Mouse (Mus musculus): Measurements from ENCODE around the gene Zfp386. TPM values are rescaled to one million over a fixed set of nuclear protein-coding genes. Genes with fewer than 3 reads are reported as not detected.
"Not testable (repeated sequence)": the region's sequence is repeated elsewhere in the genome, so short reads cannot be mapped to it uniquely, and the experiment has no call there.

The Zfp386 gene
- polyA plus RNA-seq (2014; fragmentation: Nextera tagmentation; extraction: Ambion mirVana), result 29.4 and 32.8 TPM in 2 replicates

DNA sequence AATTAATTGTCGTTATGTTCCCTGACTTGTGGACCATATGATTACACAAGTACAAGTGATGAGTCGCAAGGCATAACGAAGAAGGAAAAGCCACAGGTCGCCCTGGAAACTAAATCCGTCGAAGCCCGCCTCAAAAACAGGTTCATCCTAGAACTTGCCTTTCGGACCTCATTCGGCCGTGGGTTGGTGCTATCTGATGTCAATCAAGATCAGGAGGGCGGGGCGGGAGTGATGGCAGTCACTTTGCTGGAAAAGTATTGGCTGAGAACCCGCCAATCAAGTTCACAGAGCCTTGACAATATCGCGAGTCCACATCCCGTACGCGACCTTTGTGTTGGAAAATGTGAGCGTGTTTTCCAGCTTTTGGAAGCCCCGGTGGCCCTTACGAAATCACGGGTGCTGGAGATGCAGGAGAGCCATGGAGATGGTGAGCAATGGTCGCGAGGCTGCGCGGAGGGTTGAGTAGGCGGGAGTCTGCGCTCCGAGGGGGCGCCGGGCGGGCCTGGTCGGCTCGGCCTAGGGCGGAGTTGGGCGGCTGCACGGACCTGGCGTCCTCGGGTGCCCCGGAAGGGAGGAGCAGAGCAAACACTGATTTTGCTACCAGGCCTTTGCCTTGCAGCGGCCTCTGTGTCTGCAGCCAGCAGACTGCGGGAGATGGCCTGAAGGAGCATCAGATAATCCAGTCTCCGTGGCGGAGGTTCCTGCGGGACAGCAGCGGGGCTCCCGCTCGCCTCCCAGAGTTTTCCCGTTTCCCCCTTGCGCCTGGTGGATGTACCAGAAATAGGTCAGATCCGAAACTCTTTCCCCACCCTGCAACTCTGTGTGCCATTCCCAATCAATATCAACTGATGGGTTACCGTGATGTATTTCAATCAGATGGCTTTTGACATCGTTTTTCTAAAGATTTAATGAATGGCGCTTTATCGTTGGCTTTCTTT, at the start of gene Zfp386:
Zfp386 (plus strand) TSS at position 285 of the 938 bp plus-strand sequence.
- H3K4me3 ChIP-seq (ENCODE audit: control insufficient read depth in 1 of 2, insufficient read depth in 1 of 2, low read depth in 1 of 2, low read length in 2 of 2), result peak within 1 kb of the TSS; percentile 86 to 97
- peak; percentile 98 for ATAC-seq (ENCODE audit: insufficient number of reproducible peaks, insufficient read depth, low FRiP score, low read depth)
- H3K27ac ChIP-seq (replicated peaks in 1 of 2; ENCODE audit: control insufficient read depth in 1 of 2, insufficient read depth in 1 of 2, low read depth in 2 of 2, low read length in 2 of 2), result peak within 1 kb of the TSS; percentile 94 to 96
- H3K9me3 ChIP-seq (ENCODE audit: control insufficient read depth, low read length), result no peaks in the 10 kb centered on the region
- H3K4me1 ChIP-seq (ENCODE audit: control insufficient read depth in 2 of 2, insufficient read depth in 2 of 2, low read length in 2 of 2), result peaks cover 3 to 9% of the 10 kb centered on the region in 2 experiments
- WGBS, result 1% methylated on average over 55 of the region's 55 CpGs
- no peaks in the 10 kb centered on the region for H3K27me3 ChIP-seq (ENCODE audit: control insufficient read depth, insufficient read depth, low read length)
- peak within 1 kb of the TSS; percentile 91 for H3K9ac ChIP-seq (ENCODE audit: low read length)
- peak within 1 kb of the TSS; percentile 74 for H3K4me2 ChIP-seq (ENCODE audit: low read length)
- H3K36me3 ChIP-seq (ENCODE audit: control insufficient read depth, insufficient read depth, low read length), result no peaks in the 10 kb centered on the region

DNA sequence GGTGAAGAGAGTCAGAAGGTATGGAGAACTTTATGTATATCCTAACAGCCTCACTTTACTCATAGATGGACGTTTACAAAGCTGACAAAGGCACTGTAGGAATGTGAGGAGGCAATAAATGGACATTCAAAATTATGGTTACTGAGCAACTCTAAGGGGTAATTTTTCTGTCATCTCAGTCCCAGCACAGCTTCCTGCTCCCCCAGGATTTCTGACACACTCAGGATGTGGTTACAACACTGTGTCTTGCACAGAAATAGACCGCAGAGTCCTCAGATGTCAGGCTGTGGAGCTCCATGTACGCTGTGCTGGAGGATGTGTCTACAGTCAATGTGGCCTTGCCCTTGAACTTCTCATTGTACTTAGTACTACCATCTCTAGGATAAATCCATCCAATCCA, 47.7 kb upstream of the Zfp386 start:
- H3K27me3 ChIP-seq (ENCODE audit: control insufficient read depth, insufficient read depth, low read length); H3K9ac ChIP-seq (ENCODE audit: low read length); ATAC-seq (ENCODE audit: insufficient number of reproducible peaks, insufficient read depth, low FRiP score, low read depth); H3K4me2 ChIP-seq (ENCODE audit: low read length); H3K9me3 ChIP-seq (ENCODE audit: control insufficient read depth, low read length); H3K36me3 ChIP-seq (ENCODE audit: control insufficient read depth, insufficient read depth, low read length); H3K4me1 ChIP-seq (ENCODE audit: control insufficient read depth in 2 of 2, insufficient read depth in 2 of 2, low read length in 2 of 2); H3K4me3 ChIP-seq (ENCODE audit: control insufficient read depth in 1 of 2, insufficient read depth in 1 of 2, low read depth in 1 of 2, low read length in 2 of 2); H3K27ac ChIP-seq (replicated peaks in 1 of 2; ENCODE audit: control insufficient read depth in 1 of 2, insufficient read depth in 1 of 2, low read depth in 2 of 2, low read length in 2 of 2): not testable (repeated sequence)
- 59% methylated on average over 3 of the region's 3 CpGs for WGBS

DNA sequence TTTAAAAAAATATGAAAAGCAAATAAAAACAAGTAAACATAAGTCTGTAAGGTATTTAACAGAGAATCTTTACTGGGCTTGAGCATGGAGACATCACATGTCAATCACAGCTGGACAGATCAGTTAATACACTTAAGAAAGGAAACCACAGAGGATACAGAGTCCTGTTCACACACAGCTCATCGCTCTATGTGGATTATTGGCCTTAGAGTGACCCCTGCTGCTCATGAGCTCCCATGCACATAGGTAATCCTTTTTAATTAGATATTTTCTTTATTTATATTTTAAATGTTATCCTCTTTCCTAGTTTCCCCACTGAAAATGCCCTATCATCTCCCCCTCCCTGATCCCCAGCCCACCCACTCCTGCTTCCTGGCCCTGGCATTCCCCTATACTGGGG, 44.6 kb upstream of the Zfp386 start:
- H3K9ac ChIP-seq (ENCODE audit: low read length); H3K4me1 ChIP-seq (ENCODE audit: control insufficient read depth in 2 of 2, insufficient read depth in 2 of 2, low read length in 2 of 2); H3K9me3 ChIP-seq (ENCODE audit: control insufficient read depth, low read length); H3K36me3 ChIP-seq (ENCODE audit: control insufficient read depth, insufficient read depth, low read length); H3K27ac ChIP-seq (replicated peaks in 1 of 2; ENCODE audit: control insufficient read depth in 1 of 2, insufficient read depth in 1 of 2, low read depth in 2 of 2, low read length in 2 of 2); ATAC-seq (ENCODE audit: insufficient number of reproducible peaks, insufficient read depth, low FRiP score, low read depth); H3K4me2 ChIP-seq (ENCODE audit: low read length); H3K27me3 ChIP-seq (ENCODE audit: control insufficient read depth, insufficient read depth, low read length); H3K4me3 ChIP-seq (ENCODE audit: control insufficient read depth in 1 of 2, insufficient read depth in 1 of 2, low read depth in 1 of 2, low read length in 2 of 2): not testable (repeated sequence)
- 73% methylated on average over 1 of the region's 1 CpGs for WGBS

DNA sequence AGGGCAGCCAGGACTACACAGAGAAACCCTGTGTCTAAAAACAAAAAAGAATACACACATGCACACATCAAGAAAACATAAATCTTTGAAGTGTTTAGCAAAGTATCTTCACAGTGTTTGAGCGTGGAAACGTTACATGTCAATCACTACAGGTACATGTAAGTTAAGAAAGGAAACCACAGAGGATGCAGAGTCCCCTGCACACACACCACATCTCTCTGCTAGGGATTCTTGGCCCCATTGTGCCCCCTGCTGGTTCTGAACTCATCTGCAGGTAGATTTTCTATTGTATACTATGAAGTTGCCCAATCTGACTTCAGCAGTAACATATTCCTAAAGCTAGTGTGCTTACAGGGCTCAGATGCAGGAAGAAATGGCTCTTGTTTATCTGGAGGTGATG, 36.7 kb upstream of the Zfp386 start:
- ATAC-seq (ENCODE audit: insufficient number of reproducible peaks, insufficient read depth, low FRiP score, low read depth), result no peak
- WGBS, result 78% methylated on average over 2 of the region's 2 CpGs

DNA sequence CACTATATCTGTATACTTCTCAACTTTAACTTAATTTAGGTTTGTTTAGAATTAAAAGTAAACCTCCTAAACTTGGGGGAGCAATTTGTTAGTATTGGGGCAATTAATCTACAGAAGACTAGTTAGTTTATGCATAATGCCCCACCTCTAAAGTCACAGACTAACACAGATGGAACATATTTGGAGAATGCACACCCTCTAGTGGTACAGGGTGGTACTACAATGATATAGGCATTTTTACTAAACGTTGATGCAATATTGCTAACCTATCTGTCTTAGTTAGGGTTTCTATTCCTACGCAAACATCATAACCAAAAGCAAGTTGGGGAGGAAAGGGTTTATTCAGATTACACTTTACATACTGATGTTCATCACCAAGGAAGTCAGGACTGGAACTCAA, 19.4 kb upstream of the Zfp386 start:
- 0 out of 2 replicates have a peak, but pooled peaks cover 5% of the 10 kb centered on the region for H3K9me3 ChIP-seq (ENCODE audit: control insufficient read depth, low read length)
- ATAC-seq (ENCODE audit: insufficient number of reproducible peaks, insufficient read depth, low FRiP score, low read depth), result no peak
- H3K4me3 ChIP-seq (ENCODE audit: control insufficient read depth in 1 of 2, insufficient read depth in 1 of 2, low read depth in 1 of 2, low read length in 2 of 2), result no peak overlapping the region
- no peaks in the 10 kb centered on the region for H3K4me1 ChIP-seq (ENCODE audit: control insufficient read depth in 2 of 2, insufficient read depth in 2 of 2, low read length in 2 of 2)
- H3K27me3 ChIP-seq (ENCODE audit: control insufficient read depth, insufficient read depth, low read length), result no peaks in the 10 kb centered on the region
- H3K9ac ChIP-seq (ENCODE audit: low read length), result no peak overlapping the region
- no peaks in the 10 kb centered on the region for H3K36me3 ChIP-seq (ENCODE audit: control insufficient read depth, insufficient read depth, low read length)
- H3K4me2 ChIP-seq (ENCODE audit: low read length), result no peak overlapping the region
- no peak overlapping the region for H3K27ac ChIP-seq (replicated peaks in 1 of 2; ENCODE audit: control insufficient read depth in 1 of 2, insufficient read depth in 1 of 2, low read depth in 2 of 2, low read length in 2 of 2)
- WGBS, result 49% methylated on average over 2 of the region's 2 CpGs

More for the DNA sequence above, 36.7 kb upstream of the Zfp386 start:
- Histone ChIP-seq H3K9ac (ENCODE audit: low read length) (no peak overlapping the region), H3K27ac (replicated peaks in 1 of 2; ENCODE audit: control insufficient read depth in 1 of 2, insufficient read depth in 1 of 2, low read depth in 2 of 2, low read length in 2 of 2) (no peak overlapping the region), H3K36me3 (ENCODE audit: control insufficient read depth, insufficient read depth, low read length) (no peaks in the 10 kb centered on the region), H3K4me1 (ENCODE audit: control insufficient read depth in 2 of 2, insufficient read depth in 2 of 2, low read length in 2 of 2) (no peaks in the 10 kb centered on the region), H3K4me3 (ENCODE audit: control insufficient read depth in 1 of 2, insufficient read depth in 1 of 2, low read depth in 1 of 2, low read length in 2 of 2) (no peak overlapping the region), H3K9me3 (ENCODE audit: control insufficient read depth, low read length) (no peaks in the 10 kb centered on the region), H3K27me3 (ENCODE audit: control insufficient read depth, insufficient read depth, low read length) (no peaks in the 10 kb centered on the region), H3K4me2 (ENCODE audit: low read length) (no peak overlapping the region)

DNA sequence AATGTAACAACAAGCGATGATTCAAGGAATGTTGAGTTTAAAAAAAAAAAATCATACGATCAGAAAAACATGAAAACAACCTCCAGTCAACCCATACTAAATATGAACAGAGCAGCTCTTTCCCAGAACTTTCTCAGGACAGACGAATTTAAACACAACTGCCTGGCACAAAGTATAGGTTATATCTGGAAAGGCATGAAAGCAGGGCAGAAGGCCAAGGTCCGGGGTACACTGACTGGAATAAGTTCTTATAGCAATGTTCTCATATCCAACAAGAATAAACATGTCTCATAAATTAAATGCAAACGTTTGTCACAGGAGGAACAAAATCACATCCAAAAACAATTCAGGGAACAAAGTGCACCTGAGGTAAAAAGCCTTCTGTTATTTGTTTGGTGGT, 12.2 kb upstream of the Zfp386 start:
- WGBS, result 50% methylated on average over 5 of the region's 5 CpGs
- no peaks in the 10 kb centered on the region for H3K27me3 ChIP-seq (ENCODE audit: control insufficient read depth, insufficient read depth, low read length)
- no peak for ATAC-seq (ENCODE audit: insufficient number of reproducible peaks, insufficient read depth, low FRiP score, low read depth)
- H3K4me3 ChIP-seq (ENCODE audit: control insufficient read depth in 1 of 2, insufficient read depth in 1 of 2, low read depth in 1 of 2, low read length in 2 of 2), result no peak overlapping the region
- H3K9ac ChIP-seq (ENCODE audit: low read length), result no peak overlapping the region
- H3K36me3 ChIP-seq (ENCODE audit: control insufficient read depth, insufficient read depth, low read length), result no peaks in the 10 kb centered on the region
- 0 out of 2 replicates have a peak, but pooled peaks cover 8% of the 10 kb centered on the region for H3K9me3 ChIP-seq (ENCODE audit: control insufficient read depth, low read length)
- H3K4me1 ChIP-seq (ENCODE audit: control insufficient read depth in 2 of 2, insufficient read depth in 2 of 2, low read length in 2 of 2), result no peaks in the 10 kb centered on the region
- H3K4me2 ChIP-seq (ENCODE audit: low read length), result no peak overlapping the region
- no peak overlapping the region for H3K27ac ChIP-seq (replicated peaks in 1 of 2; ENCODE audit: control insufficient read depth in 1 of 2, insufficient read depth in 1 of 2, low read depth in 2 of 2, low read length in 2 of 2)

DNA sequence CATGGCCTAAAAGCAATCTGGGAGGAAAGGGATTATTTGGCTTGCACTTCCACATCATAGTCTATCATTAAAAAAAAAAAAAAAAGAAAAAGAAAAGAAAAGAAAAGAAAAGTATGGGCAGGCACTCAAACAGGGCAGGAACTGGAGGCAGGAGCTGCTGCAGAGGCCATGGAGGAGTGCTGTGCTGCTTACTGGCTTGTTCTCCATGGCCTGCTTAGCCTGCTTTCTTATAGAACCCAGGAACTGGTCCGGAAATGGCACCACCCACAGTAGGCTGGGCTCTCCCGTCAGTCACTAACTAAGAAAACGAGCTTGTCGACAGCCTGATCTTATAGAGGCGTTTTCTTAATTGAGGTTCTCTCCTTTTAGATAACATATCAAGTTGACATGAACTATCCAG, 2.7 kb upstream of the Zfp386 start:
- Histone ChIP-seq H3K9ac (ENCODE audit: low read length) (no peak overlapping the region), H3K9me3 (ENCODE audit: control insufficient read depth, low read length) (no peaks in the 10 kb centered on the region), H3K27me3 (ENCODE audit: control insufficient read depth, insufficient read depth, low read length) (no peaks in the 10 kb centered on the region), H3K4me3 (ENCODE audit: control insufficient read depth in 1 of 2, insufficient read depth in 1 of 2, low read depth in 1 of 2, low read length in 2 of 2) (no peak overlapping the region), H3K4me1 (ENCODE audit: control insufficient read depth in 2 of 2, insufficient read depth in 2 of 2, low read length in 2 of 2) (peaks cover 3 to 9% of the 10 kb centered on the region in 2 experiments), H3K36me3 (ENCODE audit: control insufficient read depth, insufficient read depth, low read length) (no peaks in the 10 kb centered on the region), H3K4me2 (ENCODE audit: low read length) (no peak overlapping the region), H3K27ac (replicated peaks in 1 of 2; ENCODE audit: control insufficient read depth in 1 of 2, insufficient read depth in 1 of 2, low read depth in 2 of 2, low read length in 2 of 2) (no peak overlapping the region)
- 69% methylated on average over 5 of the region's 5 CpGs for WGBS
- ATAC-seq (ENCODE audit: insufficient number of reproducible peaks, insufficient read depth, low FRiP score, low read depth), result no peak

All from heart, embryonic 14.5 days (tissue).